Mouse (Mus musculus): ENCODE measurements around the gene Arl5c. TPM values are rescaled to one million over a fixed set of nuclear protein-coding genes. Genes with fewer than 3 reads are reported as not detected.

Arl5c gene
- total RNA-seq, 2 experiments from 2014 or later: 1.4 to 1.7 TPM

DNA sequence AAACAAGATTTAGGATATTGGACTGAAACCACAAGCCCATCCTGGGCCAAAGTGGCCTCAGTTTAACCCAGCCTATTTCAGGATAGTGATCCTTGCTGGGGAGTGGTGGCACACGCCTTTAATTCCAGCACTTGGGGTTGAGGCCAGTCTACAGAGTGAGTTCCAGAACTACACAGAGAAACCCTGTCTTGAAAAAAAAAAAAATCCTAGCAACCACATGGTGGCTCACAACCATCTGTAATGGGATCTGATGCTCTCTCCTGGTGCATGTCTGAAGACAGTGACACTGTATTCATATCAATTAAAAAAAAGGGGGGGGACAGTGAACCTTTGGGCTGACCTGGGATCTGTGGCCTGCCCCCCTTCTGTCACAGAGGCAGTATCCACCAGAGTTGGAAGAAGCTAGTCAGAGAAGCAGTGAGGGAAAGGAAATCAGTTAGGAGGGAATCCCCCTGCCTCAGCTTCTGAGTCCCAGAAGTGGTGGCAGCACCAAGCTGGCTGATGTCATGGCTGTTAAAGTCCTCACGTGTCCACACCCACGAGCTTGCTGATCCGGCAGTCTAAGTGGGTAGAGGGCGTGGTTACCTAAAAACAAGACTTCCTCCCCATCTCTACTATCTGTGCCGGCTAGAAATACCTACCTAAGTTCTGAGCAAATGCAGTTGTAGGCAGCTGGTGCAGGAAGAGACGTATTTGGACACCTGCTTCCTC, 3.1 kb upstream of the Arl5c start:
- peak overlapping the region; percentile 7; the same call in 1 of the 2 replicates for H3K27ac ChIP-seq
- TF ChIP-seq CTCF (conservative IDR thresholded peaks at IDR 0.05): peak; percentile 22; the same call in 1 of the 2 replicates
- no peak for DNase-seq (ENCODE audit: low spot score in 2 of 2)
- H3K4me3 ChIP-seq: no peak overlapping the region

DNA sequence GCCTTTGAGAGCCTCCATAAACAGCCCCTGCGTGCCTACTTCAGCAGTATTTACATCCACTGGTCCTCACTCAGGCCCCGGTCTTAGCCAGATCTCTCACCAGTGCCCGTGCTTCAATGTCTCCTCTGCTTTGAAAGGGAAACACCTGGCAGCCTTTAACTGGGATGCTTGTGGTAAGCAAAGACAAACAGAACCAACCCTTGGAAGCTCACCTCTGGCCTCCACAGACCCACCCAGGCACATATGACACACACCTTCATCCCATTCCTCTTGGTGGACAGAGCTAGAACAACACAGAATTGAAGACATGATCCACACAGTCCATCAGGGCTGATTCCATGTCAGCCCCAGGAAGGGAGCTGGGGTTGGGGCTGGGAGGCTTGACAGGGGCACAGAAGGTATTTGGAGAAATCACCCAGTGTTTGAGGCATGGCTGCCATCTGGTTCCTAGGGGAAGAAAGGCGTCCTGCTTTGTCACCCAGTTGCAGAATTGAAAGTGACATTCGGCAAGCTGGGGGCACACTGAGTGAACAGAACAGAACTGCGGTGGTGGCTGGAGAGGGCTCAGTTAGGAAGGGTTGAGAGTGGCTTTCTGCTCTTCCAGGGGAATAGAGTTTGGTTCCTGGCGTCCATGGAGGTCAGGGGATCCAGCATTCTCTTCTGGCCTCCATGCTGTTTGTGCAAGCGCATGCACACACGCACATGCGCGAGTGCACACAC, 2.3 kb upstream of the Arl5c start:
- no peak overlapping the region for H3K4me3 ChIP-seq
- TF ChIP-seq CTCF (conservative IDR thresholded peaks at IDR 0.05): no peak
- no peak for DNase-seq (ENCODE audit: low spot score in 2 of 2)
- peak overlapping the region; percentile 5; the same call in 1 of the 2 replicates for H3K27ac ChIP-seq

DNA sequence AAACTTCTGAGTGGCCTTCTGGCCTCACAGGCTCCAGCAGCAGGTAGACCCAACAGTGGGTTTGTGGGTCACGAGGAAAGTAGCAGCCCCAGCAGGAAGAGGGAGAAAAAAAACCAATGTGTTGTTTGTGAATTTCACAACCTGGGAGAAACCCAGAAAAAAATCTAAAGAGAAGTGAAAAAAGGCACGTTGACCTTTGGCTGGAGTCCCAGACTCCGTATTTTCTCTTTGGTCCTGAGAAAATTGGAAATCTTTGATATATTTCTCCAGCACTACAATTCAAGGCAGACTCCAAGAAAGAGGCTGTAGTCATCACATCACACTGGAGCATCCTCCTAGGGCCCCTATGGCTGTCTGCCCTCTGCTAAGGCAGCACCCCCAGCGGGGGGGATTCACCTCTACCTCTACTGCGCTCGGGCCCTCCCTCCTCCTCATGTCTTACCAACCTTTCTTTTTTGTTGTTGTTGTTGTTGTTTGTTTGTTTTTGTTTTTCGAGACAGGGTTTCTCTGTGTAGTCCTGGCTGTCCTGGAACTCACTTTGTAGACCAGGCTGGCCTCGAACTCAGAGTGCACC, 1.5 kb upstream of the Arl5c start:
- DNase-seq (ENCODE audit: low spot score in 2 of 2): no peak
- H3K4me3 ChIP-seq: no peak overlapping the region
- H3K27ac ChIP-seq: no peak overlapping the region
- no peak for TF ChIP-seq CTCF (conservative IDR thresholded peaks at IDR 0.05)

DNA sequence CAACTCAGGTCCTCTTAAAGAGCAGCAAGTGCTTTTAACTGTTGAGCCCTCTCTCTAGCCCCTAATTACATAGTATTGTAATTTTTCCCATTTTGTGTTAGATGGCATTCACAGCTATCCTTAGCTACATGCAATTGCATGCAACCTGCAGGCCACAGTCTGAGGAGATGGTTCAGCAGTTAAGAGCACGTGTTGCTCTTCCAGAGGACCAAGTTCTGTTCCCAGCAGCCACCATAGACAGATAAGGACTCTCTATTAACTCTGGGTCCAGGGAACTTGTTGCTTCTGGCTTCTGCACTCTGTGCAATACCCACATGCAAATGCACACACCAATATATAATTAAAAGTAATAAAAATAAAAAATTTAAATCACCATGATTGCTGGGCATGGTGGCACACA, 710 bp upstream of the Arl5c start:
- no peak overlapping the region for H3K4me3 ChIP-seq
- no peak for TF ChIP-seq CTCF (conservative IDR thresholded peaks at IDR 0.05)
- DNase-seq (ENCODE audit: low spot score in 2 of 2): no peak
- H3K27ac ChIP-seq: no peak overlapping the region

DNA sequence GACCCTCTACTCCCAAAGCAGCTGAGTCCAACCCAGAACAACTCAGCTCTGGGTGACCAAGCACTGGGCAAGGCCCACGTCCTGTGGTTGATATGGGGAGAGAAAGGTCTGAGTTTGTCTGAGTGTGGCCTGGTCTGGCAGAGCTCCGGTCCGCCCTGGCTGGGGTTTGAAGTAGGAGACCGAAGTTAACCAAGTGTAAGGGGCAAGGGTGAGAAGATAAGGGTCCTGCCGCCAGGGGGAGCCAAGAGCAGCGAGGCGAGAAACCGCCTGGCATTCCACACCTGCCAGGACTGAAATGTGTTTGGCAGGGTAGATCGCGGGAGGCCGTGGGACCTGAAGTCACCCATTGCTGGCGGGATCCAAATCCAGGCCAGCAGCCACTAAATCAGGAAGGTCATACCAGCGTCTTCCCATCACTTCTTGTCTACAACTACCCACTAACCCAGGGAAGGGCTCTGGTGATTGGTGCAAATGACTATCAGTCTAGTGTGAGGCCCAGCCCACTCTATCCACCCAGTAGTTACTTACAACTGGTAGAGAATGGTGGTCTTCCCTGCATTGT, 1.4 kb downstream of the Arl5c start:
- peak in 1 of 2 experiments; percentile 75 for DNase-seq (ENCODE audit: low spot score in 2 of 2)
- Histone ChIP-seq H3K27ac (no peak overlapping the region), H3K4me3 (peak overlapping the region; percentile 60)
- peak; percentile 89 for TF ChIP-seq CTCF (conservative IDR thresholded peaks at IDR 0.05)

DNA sequence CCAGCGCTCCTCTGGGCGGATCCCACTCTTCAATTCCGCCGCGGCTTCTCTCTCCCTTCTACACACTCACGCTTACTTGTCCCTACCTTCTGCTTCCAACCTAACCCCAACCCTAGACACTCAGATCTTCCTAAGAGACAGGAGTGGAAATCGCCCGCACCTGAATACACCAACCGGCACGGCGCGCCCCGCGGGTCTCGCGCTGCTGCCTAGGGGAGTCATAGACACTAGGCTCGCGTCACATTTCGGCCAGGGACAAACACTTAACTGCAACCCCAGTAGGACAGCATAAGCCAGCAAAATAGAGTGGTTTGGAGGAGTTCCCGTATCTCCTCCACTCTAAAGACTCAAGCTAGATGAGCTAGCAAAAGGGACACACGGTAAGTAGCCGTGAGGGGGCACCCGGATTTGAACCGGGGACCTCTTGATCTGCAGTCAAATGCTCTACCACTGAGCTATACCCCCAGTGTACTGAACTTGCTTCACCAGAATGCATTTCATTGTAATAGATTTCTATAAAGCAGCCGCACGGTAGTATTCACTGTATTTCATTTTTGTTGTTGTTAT, 7.4 kb downstream of the Arl5c start:
- no peak for TF ChIP-seq CTCF (conservative IDR thresholded peaks at IDR 0.05)
- Histone ChIP-seq H3K27ac (peak overlapping the region; percentile 95), H3K4me3 (peak overlapping the region; percentile 81)
- DNase-seq (ENCODE audit: low spot score in 2 of 2): peak; percentile 89 to 90

DNA sequence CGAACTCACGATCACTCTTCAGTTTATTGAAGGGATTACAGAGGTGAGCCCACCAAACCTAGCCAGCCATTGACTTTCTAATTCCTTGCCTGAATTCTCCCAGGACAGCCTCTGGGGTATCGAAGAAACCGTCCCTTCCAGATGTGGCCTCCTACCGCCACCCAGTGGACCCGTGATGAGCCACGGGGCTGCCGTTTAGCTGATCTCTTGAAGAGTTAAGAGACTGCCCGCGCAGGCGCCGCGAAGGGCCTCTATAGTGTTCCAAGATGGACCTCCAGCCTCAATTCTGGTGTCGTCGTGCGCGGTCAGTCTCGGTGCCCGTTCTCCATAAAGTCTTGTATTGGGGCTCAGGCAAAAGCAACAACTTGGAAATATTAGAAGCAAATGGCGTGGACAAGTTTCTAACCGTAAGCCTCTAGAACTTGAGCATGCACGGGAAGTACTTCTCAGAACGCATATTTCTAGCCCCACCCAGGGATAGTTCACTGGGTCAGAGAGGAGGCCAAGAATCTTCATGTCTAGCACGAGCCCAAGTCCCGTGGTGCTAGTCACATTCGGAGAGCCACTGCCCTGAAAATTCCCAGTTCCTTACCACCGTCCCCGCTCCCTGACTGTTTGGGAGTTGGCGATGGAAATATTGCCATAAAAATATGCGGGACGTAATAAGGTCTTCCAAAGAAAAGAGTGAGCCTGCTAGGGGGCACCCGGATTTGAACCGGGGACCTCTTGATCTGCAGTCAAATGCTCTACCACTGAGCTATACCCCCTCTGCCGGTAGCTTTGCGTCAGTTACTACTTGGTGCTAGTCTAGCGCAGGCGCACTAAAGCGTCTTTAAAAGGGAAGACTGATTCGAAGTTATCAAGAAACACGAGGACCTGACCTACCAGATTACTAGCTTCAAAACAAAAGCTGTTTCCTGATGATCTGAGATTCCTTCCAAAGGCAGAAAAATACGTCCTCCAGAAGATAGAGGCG, 8.1 kb downstream of the Arl5c start:
- peak; percentile 95 to 97 for DNase-seq (ENCODE audit: low spot score in 2 of 2)
- peak; percentile 88 for TF ChIP-seq CTCF (conservative IDR thresholded peaks at IDR 0.05)
- H3K27ac ChIP-seq: peak overlapping the region; percentile 95
- H3K4me3 ChIP-seq: peak overlapping the region; percentile 81

DNA sequence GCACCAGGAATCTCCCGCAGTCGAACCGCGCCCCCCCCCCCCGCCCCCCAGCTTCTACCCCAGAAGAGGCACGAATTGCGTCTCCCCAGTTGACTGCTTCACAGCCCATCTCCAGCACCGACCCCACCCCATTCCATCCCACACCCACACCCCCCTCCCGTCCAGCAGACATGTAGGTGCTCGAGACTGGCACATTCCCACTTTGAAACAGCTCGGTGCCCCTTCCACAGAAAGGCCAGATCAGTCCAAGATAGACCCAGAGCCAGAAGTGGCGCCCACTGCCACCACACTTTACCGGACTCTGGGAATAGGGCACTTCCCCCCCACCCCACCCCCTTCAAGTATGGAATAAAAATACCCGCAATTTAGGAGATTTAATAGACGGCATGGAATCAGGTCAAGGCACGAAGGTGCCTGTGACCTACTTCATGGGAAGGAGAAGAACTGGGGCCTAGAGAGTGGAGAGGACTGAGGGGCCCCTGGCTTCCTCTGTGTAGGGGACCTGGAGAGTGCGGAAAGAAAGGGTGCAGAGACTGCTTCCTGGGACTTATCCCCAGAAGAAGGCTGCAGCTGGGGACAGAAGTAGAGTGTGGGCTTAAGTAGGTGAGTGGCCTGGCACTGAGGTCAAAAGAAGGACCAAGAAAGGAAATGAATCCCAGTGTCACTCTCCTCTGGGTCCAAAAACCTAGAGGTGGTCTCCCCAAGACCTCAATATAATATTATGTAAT, 9.1 kb downstream of the Arl5c start:
- Histone ChIP-seq H3K27ac (peak overlapping the region; percentile 95; the same call in 1 of the 2 replicates), H3K4me3 (peak overlapping the region; percentile 62)
- DNase-seq (ENCODE audit: low spot score in 2 of 2): no peak
- no peak for TF ChIP-seq CTCF (conservative IDR thresholded peaks at IDR 0.05)

DNA sequence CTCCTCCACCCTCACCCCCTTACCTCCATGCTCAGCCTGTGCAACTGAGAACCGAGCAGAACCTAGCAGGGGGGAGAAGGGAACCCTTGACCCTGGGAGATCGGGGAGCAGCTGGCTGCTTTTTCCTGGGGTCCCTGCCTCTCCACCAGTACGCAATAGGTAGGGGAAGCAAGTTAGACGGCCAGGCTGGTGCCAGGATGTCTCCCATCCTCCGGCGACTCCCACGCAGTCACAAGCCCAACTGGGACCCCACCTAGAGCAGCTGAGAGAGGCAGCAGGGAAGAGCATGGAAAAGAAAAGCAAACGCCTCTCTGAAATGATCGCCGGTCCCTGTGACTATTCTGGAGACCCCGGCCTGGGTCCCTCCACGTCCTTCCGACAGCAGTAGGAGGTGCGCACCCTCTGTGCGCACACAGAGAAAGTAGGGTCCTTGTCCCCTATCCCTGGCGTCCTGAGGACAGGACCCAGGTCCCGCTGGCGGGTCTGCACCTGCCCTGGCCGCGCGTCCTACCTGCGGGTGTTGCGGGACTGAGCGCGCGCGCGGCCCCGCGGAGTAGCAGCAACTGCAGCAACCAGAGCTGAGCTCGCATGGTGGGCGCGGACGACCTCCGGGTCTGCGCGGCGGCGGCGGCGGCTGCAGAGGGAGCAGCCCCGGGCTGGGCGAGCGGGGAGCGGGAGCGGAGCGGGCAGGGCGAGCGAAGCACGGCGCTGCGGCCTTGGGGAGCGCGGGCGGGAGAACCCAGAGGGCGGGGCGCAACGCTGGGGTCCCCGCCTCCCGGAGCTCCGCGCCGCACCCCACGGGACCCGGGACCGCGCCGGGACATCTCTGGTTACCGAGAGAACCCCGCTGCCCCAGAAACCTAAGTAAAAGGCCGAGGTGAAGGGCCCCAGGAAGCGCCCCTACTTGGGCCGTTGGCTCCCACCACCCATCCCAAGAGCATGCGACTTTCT, 10.0 kb downstream of the Arl5c start, which contains the start of gene Plxdc1:
Gene Plxdc1 (minus strand): TSS at position 718 of the 951 bp plus-strand sequence.
- TF ChIP-seq CTCF (conservative IDR thresholded peaks at IDR 0.05): no peak
- Histone ChIP-seq H3K27ac (peak within 1 kb of the TSS; percentile 95), H3K4me3 (peak within 1 kb of the TSS; percentile 62)
- DNase-seq (ENCODE audit: low spot score in 2 of 2): no peak

DNA sequence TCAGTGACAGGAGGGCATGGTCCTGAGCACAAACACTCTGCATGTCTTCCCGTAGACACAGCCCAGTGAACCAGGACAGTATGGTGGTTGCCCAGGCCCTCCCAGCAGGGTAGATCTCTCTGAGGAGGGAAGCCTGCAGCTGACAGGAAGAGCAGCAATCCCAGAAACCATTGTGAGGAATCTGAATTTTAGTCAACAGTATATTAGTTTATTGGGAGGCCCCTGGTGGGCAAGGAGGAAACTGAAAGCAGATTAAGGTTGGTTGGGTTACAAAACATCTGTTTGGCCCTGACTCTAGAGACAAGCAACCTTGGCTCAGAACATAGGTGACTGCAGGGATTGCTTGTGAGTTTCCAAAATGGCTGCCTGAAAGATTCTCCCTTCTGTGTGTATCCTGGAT, 12.0 kb downstream of the Arl5c start:
- TF ChIP-seq CTCF (conservative IDR thresholded peaks at IDR 0.05): peak; percentile 28
- H3K4me3 ChIP-seq: no peak overlapping the region
- no peak for DNase-seq (ENCODE audit: low spot score in 2 of 2)
- H3K27ac ChIP-seq: no peak overlapping the region

Measured in layer of hippocampus, adult 2 months (tissue).